Mouse (Mus musculus): ENCODE data around the gene Wdr5b.
"Not testable (repeated sequence)": the region's sequence is repeated elsewhere in the genome, so short reads cannot be mapped to it uniquely, and the experiment has no call there.

The Wdr5b gene

GRCm38 (mm10) chr16:36040640-36041624 is at the start of gene Wdr5b:
Wdr5b (plus strand) TSS chr16:36041190.
- peak; percentile 94 to 96 for DNase-seq

- no peak for DNase-seq
These were observed 48.6 kb upstream of the Wdr5b start for GRCm38 (mm10) chr16:35992391-35992790.

- no peak for DNase-seq
These were observed 47.7 kb upstream of the Wdr5b start for GRCm38 (mm10) chr16:35993316-35993715.

- DNase-seq: not testable (repeated sequence)
These were observed 42.1 kb upstream of the Wdr5b start for GRCm38 (mm10) chr16:35998852-35999251.

- DNase-seq: no peak
These were observed 32.6 kb upstream of the Wdr5b start for GRCm38 (mm10) chr16:36008396-36008795.

- no peak for DNase-seq
These were observed 24.7 kb upstream of the Wdr5b start for GRCm38 (mm10) chr16:36016335-36016734.

- not testable (repeated sequence) for DNase-seq
These were observed 12.9 kb upstream of the Wdr5b start for GRCm38 (mm10) chr16:36028120-36028519.

GRCm38 (mm10) chr16:36041625-36042020 is 633 bp downstream of the Wdr5b start:
- DNase-seq: no peak

- no peak for DNase-seq
These were observed 2.1 kb downstream of the Wdr5b start for GRCm38 (mm10) chr16:36043073-36043472.

GRCm38 (mm10) chr16:36043964-36044363 is 3.0 kb downstream of the Wdr5b start:
- DNase-seq: no peak

- DNase-seq: no peak
These were observed 6.5 kb downstream of the Wdr5b start for GRCm38 (mm10) chr16:36047538-36047937.

GRCm38 (mm10) chr16:36051491-36051890 is 10.5 kb downstream of the Wdr5b start:
- DNase-seq: no peak

GRCm38 (mm10) chr16:36053524-36054275 is 12.7 kb downstream of the Wdr5b start:
- no peak for DNase-seq

- no peak for DNase-seq
These were observed 13.9 kb downstream of the Wdr5b start for GRCm38 (mm10) chr16:36054920-36055319.

- DNase-seq: no peak
These were observed 15.4 kb downstream of the Wdr5b start for GRCm38 (mm10) chr16:36056416-36056815.

- no peak for DNase-seq
These were observed 17.0 kb downstream of the Wdr5b start for GRCm38 (mm10) chr16:36057933-36058475.

- DNase-seq: not testable (repeated sequence)
These were observed 21.5 kb downstream of the Wdr5b start for GRCm38 (mm10) chr16:36062534-36062933.

- no peak for DNase-seq
These were observed 22.3 kb downstream of the Wdr5b start for GRCm38 (mm10) chr16:36063315-36063714.

- DNase-seq: no peak
These were observed 23.9 kb downstream of the Wdr5b start for GRCm38 (mm10) chr16:36064904-36065303.

- no peak for DNase-seq
These were observed 26.7 kb downstream of the Wdr5b start for GRCm38 (mm10) chr16:36067694-36068093.

GRCm38 (mm10) chr16:36068356-36068755 is 27.4 kb downstream of the Wdr5b start:
- no peak for DNase-seq

GRCm38 (mm10) chr16:36069819-36070575 is 29.0 kb downstream of the Wdr5b start:
- DNase-seq: no peak

- DNase-seq: peak in 1 of 2 experiments; percentile 10
These were observed 30.1 kb downstream of the Wdr5b start for GRCm38 (mm10) chr16:36071071-36071449.
